Mouse (Mus musculus) heart, embryonic 11.5 days (tissue): ENCODE data around the gene Arsg. TPM values are rescaled to one million over a fixed set of nuclear protein-coding genes. Genes with fewer than 3 reads are reported as not detected.

Experiments
- microRNA-seq: library from miRNA; unstranded; fragments of <30 nt; microRNA quantifications from one replicate; pipeline ENCODE4, GENCODE M21; 2016; ENCODE audit warnings: borderline number of aligned reads
- polyA plus RNA-seq: library from polyadenylated mRNA; unstranded; fragments of >200 nt; fragmentation: Nextera tagmentation; extraction: Ambion mirVana; gene quantifications from 2 replicates; pipeline ENCODE4 v1.2.1, GENCODE M21; 2014

Arsg gene
- polyA plus RNA-seq, 1 experiment from 2014 or later: 4.2 TPM

Small RNA genes within 50 kb of the gene (microRNA-seq; reads per million reads assigned to microRNA genes)
- not detected for gene Gm25540

Other genes with a start within 250 kb of the Arsg start
- gene Rgs9, start 175.2 kb upstream of the Arsg start, polyA plus RNA-seq: 0.40 and 0.72 TPM in 2 replicates
- gene Gna13, start 110.5 kb upstream of the Arsg start, polyA plus RNA-seq: 24.9 and 28.9 TPM in 2 replicates
- 0.11 TPM in 1 of 2 replicates, not detected in the other for gene 9930022D16Rik, start 59.5 kb upstream of the Arsg start, polyA plus RNA-seq
- 37.6 and 38.8 TPM in 2 replicates for gene Amz2, start 47.4 kb upstream of the Arsg start, polyA plus RNA-seq
- 10.2 and 12.7 TPM in 2 replicates for gene Slc16a6, start 224 bp downstream of the Arsg start, polyA plus RNA-seq
- 23.6 and 27.1 TPM in 2 replicates for gene Wipi1, start 138.6 kb downstream of the Arsg start, polyA plus RNA-seq
- 435 and 522 TPM in 2 replicates for gene Prkar1a, start 176.0 kb downstream of the Arsg start, polyA plus RNA-seq
- gene Fam20a, start 248.9 kb downstream of the Arsg start, polyA plus RNA-seq: 0.86 and 1.2 TPM in 2 replicates